Mouse (Mus musculus) CD4-positive, CD25-positive, alpha-beta regulatory T cell, adult 4 months (primary cell): ENCODE data around the gene Slc25a18. TPM values are rescaled to one million over a fixed set of nuclear protein-coding genes. Genes with fewer than 3 reads are reported as not detected.

ENCODE experiments used
- polyA plus RNA-seq, 2 experiments: library from polyadenylated mRNA; unstranded; fragments of 100-300 nt; shearing (Covaris generic); gene quantifications; one replicate each; pipeline ENCODE4 v1.2.1; 2017

Gene Slc25a18
- polyA plus RNA-seq, 2 experiments from 2014 or later, result 0.34 TPM; not detected in 1

Other genes with a start within 250 kb of the Slc25a18 start
- gene Hdhd5, start 242.3 kb upstream of the Slc25a18 start, polyA plus RNA-seq, result 10 to 100 TPM; 43.4 to 59.7 TPM
- under 1 TPM; 0.29 to 0.51 TPM for gene Cecr2, start 107.2 kb upstream of the Slc25a18 start, polyA plus RNA-seq
- 10 to 100 TPM; 89.9 to 92.8 TPM for gene Atp6v1e1, start 49.2 kb downstream of the Slc25a18 start, polyA plus RNA-seq
- 10 to 100 TPM; 10.4 to 11.7 TPM for gene Bcl2l13, start 62.6 kb downstream of the Slc25a18 start, polyA plus RNA-seq
- 10 to 100 TPM; 51.9 to 73.2 TPM for gene Bid, start 143.3 kb downstream of the Slc25a18 start, polyA plus RNA-seq